Mouse (Mus musculus) liver, embryonic 11.5 days (tissue): ENCODE measurements around the gene Obp2b. TPM values are rescaled to one million over a fixed set of nuclear protein-coding genes. Genes with fewer than 3 reads are reported as not detected.
"Not testable (repeated sequence)": the region's sequence is repeated elsewhere in the genome, so short reads cannot be mapped to it uniquely, and the experiment has no call there.

ENCODE experiments used
- ATAC-seq: fragments of 200-750 bp; cut with Nextera tagmentation; replicated peaks from 2 replicates; pipeline ENCODE4 v1.8.0; 2017; ENCODE audit warnings: moderate number of reproducible peaks, mild to moderate bottlenecking, moderate TSS enrichment, moderate library complexity; ENCODE audit not compliant: low FRiP score
- DNase-seq: peaks from one replicate; pipeline ENCODE4 v3.0.0-alpha.2; 2017; ENCODE audit warnings: low spot score
- H3K27ac ChIP-seq: fragments of 300-500 bp; sonication (generic); 2 replicates; pipeline ENCODE4 v1.5.1; 2014; ENCODE audit warnings: mild to moderate bottlenecking, low read depth, low read length, control low read depth
- H3K27me3 ChIP-seq: fragments of 300-500 bp; sonication (generic); replicated peaks from 2 replicates; pipeline ENCODE4 v1.6.1; 2014; ENCODE audit warnings: low read length, mixed read lengths; ENCODE audit not compliant: control insufficient read depth, insufficient read depth
- H3K36me3 ChIP-seq: fragments of 300-500 bp; sonication (generic); 2 replicates; pipeline ENCODE4 v1.6.1; 2014; ENCODE audit warnings: mild to moderate bottlenecking, low read length, moderate library complexity, mixed read lengths; ENCODE audit not compliant: control insufficient read depth, insufficient read depth
- H3K4me1 ChIP-seq: fragments of 300-500 bp; sonication (generic); replicated peaks from 2 replicates; pipeline ENCODE4 v1.6.1; 2014; ENCODE audit warnings: low read length, mixed read lengths; ENCODE audit not compliant: control insufficient read depth, insufficient read depth
- H3K4me2 ChIP-seq: fragments of 300-500 bp; sonication (generic); 2 replicates; pipeline ENCODE4 v1.6.1; 2014; ENCODE audit warnings: mild to moderate bottlenecking, control low read depth, moderate library complexity
- H3K4me3 ChIP-seq: fragments of 300-500 bp; sonication (generic); 2 replicates; pipeline ENCODE4 v1.5.1; 2014; ENCODE audit warnings: low read depth, low read length, control low read depth
- H3K9ac ChIP-seq: fragments of 300-500 bp; sonication (generic); 2 replicates; pipeline ENCODE4 v1.6.1; 2014; ENCODE audit warnings: low read depth, low read length, control low read depth
- H3K9me3 ChIP-seq: fragments of 300-500 bp; sonication (generic); 2 replicates; pipeline ENCODE4 v1.6.1; 2016; ENCODE audit warnings: low read length, inconsistent platforms, mixed read lengths; ENCODE audit not compliant: control insufficient read depth
- WGBS: fragments of 180-500 bp; shearing (Covaris S2); extraction: QIAGEN DNeasy Blood & Tissue Kit; methylation state at CpG from one replicate; pipeline ENCODE4 v1.1.7; 2014; 5-methylcytosine and 5-hydroxymethylcytosine counted together
- polyA plus RNA-seq: library from polyadenylated mRNA; unstranded; fragments of >200 nt; fragmentation: Nextera tagmentation; extraction: Ambion mirVana; gene quantifications from 2 replicates; pipeline ENCODE4 v1.2.1, GENCODE M21; 2014

The Obp2b gene
- not detected in 2 replicates for polyA plus RNA-seq

DNA sequence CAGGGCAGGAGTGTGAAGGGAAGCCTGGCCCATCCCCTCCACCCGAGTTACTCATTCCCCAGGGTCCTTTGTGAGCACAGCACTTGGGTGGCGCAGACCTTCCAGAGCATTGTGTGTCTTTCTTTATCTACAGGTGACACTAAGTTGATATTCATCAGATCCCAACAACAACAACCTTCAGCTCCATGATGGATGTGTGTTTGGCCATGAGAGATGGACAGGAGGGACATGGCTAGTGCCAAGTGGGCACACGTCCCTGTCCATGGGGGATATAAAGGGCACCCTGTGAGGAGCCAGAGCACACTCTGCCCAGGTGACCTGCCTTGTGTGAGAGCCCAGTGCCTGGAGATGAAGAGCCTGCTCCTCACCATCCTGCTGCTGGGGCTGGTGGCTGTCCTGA, at the start of gene Obp2b:
Obp2b (plus strand) TSS at position 301 of the 400 bp plus-strand sequence.
- not testable (repeated sequence) for H3K4me3 ChIP-seq, H3K27ac ChIP-seq, H3K9ac ChIP-seq, H3K4me2 ChIP-seq, ATAC-seq, H3K36me3 ChIP-seq, H3K9me3 ChIP-seq, DNase-seq, H3K4me1 ChIP-seq, H3K27me3 ChIP-seq
- WGBS: 69% methylated on average over 3 of the region's 3 CpGs

- no peak overlapping the region for H3K4me3 ChIP-seq
- H3K36me3 ChIP-seq: no peaks in the 10 kb centered on the region
- no peak overlapping the region for H3K27ac ChIP-seq
- H3K4me1 ChIP-seq: no peaks in the 10 kb centered on the region
- no peaks in the 10 kb centered on the region for H3K27me3 ChIP-seq
- ATAC-seq (no peak), DNase-seq (no peak)
- H3K9ac ChIP-seq: no peak overlapping the region
- H3K9me3 ChIP-seq: no peaks in the 10 kb centered on the region
- H3K4me2 ChIP-seq: no peak overlapping the region
These were observed 42.2 kb upstream of the Obp2b start for GRCm38 (mm10) chr2:25694605-25695004.

GRCm38 (mm10) chr2:25696951-25697350, 39.9 kb upstream of the Obp2b start:
- 60% methylated on average over 4 of the region's 4 CpGs for WGBS
- Histone ChIP-seq H3K27ac (no peak overlapping the region), H3K4me3 (no peak overlapping the region), H3K4me1 (no peaks in the 10 kb centered on the region), H3K4me2 (no peak overlapping the region), H3K9me3 (no peaks in the 10 kb centered on the region), H3K36me3 (no peaks in the 10 kb centered on the region), H3K27me3 (no peaks in the 10 kb centered on the region), H3K9ac (no peak overlapping the region)
- DNase-seq: no peak
- no peak for ATAC-seq

DNA sequence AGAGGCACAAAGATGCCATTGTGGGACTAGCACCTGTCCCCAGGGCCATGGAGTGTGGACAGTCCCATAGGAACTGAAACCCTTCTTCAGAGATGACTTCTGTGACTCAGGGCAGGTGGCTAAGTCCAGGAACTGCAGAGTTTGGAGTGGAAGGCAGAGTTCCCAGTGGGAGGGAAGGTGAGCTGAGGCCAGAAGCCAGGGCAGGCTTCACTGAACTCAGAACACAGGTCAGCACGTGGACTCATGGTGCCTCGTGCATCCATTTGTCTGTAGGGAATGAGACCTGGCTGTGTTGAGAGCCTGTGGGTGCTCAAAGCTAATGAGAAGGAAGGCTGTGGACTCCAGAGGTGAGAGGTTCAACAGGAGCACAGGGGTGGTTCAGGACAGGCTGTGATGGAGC, 38.1 kb upstream of the Obp2b start:
- no peak overlapping the region for H3K27ac ChIP-seq
- no peak for ATAC-seq
- no peak overlapping the region for H3K4me2 ChIP-seq
- no peaks in the 10 kb centered on the region for H3K4me1 ChIP-seq
- no peaks in the 10 kb centered on the region for H3K36me3 ChIP-seq
- no peak overlapping the region for H3K4me3 ChIP-seq
- H3K9ac ChIP-seq: no peak overlapping the region
- 75% methylated on average over 2 of the region's 2 CpGs for WGBS
- no peaks in the 10 kb centered on the region for H3K9me3 ChIP-seq
- DNase-seq: no peak
- no peaks in the 10 kb centered on the region for H3K27me3 ChIP-seq

GRCm38 (mm10) chr2:25699743-25700142, 37.1 kb upstream of the Obp2b start, which contains the start of gene Obp2a:
Gene Obp2a, plus strand, starts transcription at chr2:25700043.
- H3K4me2 ChIP-seq, H3K36me3 ChIP-seq, ATAC-seq, H3K4me3 ChIP-seq, H3K9ac ChIP-seq, H3K27ac ChIP-seq, DNase-seq, H3K9me3 ChIP-seq, H3K4me1 ChIP-seq, H3K27me3 ChIP-seq: not testable (repeated sequence)
- WGBS: 76% methylated on average over 3 of the region's 3 CpGs

- Histone ChIP-seq H3K4me2 (no peak overlapping the region), H3K9ac (no peak overlapping the region), H3K27ac (no peak overlapping the region), H3K4me3 (no peak overlapping the region), H3K4me1 (no peaks in the 10 kb centered on the region), H3K27me3 (no peaks in the 10 kb centered on the region), H3K36me3 (no peaks in the 10 kb centered on the region), H3K9me3 (no peaks in the 10 kb centered on the region)
- DNase-seq: no peak
- WGBS: 61% methylated on average over 5 of the region's 5 CpGs
- ATAC-seq: no peak
These were observed 35.8 kb upstream of the Obp2b start for GRCm38 (mm10) chr2:25701001-25701400.

DNA sequence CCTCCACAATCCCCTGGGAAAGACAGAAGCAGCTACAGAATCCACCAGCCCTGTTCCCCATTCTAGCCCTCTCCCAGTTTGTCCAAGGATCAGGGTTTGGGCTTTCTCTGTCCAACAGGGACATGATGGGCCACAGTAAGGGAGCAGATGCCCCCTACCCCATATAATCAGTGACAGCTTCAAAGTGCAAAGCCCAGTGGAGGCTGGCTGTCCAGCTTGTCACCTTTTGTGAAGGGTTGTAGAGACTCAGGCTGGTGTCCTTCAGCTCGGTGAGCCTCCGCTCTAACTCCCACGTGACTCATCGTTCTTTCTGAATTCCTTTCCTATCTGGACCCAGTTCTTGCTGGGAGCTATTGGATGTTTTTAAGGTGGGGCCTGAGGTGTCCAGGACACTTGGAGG, 33.1 kb upstream of the Obp2b start:
- no peak overlapping the region for H3K4me3 ChIP-seq
- H3K4me1 ChIP-seq: no peaks in the 10 kb centered on the region
- H3K9ac ChIP-seq: no peak overlapping the region
- ATAC-seq (no peak), DNase-seq (no peak)
- no peak overlapping the region for H3K4me2 ChIP-seq
- H3K9me3 ChIP-seq: no peaks in the 10 kb centered on the region
- no peaks in the 10 kb centered on the region for H3K36me3 ChIP-seq
- H3K27ac ChIP-seq: no peak overlapping the region
- no peaks in the 10 kb centered on the region; the same call in 1 of the 2 replicates for H3K27me3 ChIP-seq
- 79% methylated on average over 4 of the region's 4 CpGs for WGBS

DNA sequence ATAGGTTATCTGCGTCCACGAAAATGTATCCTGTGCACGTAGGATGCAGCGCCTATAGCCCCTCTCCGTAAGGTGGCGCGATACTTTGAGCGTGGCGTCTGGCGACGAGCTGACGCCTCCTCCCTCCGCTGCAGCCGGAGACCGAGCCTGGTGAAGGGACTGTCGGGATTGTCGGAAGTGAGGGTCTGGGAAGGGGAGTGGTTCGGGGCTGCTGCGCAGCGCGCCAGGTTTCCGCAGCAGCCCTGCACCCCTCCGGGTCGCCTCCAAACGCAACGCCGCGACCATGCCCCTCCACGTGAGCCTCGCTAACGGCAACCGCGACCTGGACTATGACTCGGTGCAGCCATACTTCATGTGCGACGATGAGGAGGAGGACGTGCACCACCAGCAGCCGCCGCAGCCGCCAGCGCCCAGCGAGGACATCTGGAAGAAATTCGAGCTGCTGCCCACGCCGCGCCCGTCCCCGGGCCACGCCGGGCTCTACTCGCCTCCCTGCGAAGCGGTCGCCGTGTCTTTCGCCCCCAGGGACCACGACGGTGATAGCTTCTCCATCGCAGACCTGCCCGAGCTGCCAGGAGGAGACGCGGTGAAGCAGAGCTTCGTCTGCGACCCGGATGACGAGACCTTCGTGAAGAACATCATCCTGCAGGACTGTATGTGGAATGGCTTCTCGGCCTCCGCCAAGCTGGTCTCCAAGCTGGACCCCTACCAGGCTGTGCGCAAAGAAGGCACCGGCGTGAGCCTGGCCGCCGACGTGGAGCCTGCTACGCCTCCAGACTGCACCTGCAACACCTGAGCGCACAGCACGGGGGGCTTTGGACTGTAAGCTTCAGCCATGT, 29.9 kb upstream of the Obp2b start, which contains the start of gene Bmyc:
Bmyc (plus strand) TSS at position 97 of the 839 bp plus-strand sequence.
- no peak within 1 kb of the TSS; the same call in 1 of the 2 replicates for H3K27ac ChIP-seq
- peak; percentile 81 for ATAC-seq

GRCm38 (mm10) chr2:25708121-25708520, 28.7 kb upstream of the Obp2b start:
- no peak overlapping the region for H3K4me2 ChIP-seq
- H3K9me3 ChIP-seq: no peaks in the 10 kb centered on the region
- DNase-seq (no peak), ATAC-seq (no peak)
- no peaks in the 10 kb centered on the region for H3K36me3 ChIP-seq
- no peak overlapping the region for H3K4me3 ChIP-seq
- H3K27me3 ChIP-seq: no peaks in the 10 kb centered on the region; the same call in 1 of the 2 replicates
- H3K27ac ChIP-seq: no peak overlapping the region
- no peaks in the 10 kb centered on the region for H3K4me1 ChIP-seq
- H3K9ac ChIP-seq: no peak overlapping the region
- 63% methylated on average over 2 of the region's 2 CpGs for WGBS

More for the DNA sequence above, 29.9 kb upstream of the Obp2b start, which contains the start of gene Bmyc:
- no peaks in the 10 kb centered on the region for H3K4me1 ChIP-seq
- H3K36me3 ChIP-seq: no peaks in the 10 kb centered on the region
- H3K9ac ChIP-seq: peak within 1 kb of the TSS; percentile 60
- peak; percentile 76 for DNase-seq
- WGBS: under 1% methylated on average over 78 of the region's 78 CpGs
- no peaks in the 10 kb centered on the region; the same call in 1 of the 2 replicates for H3K27me3 ChIP-seq
- peak within 1 kb of the TSS; percentile 82 for H3K4me2 ChIP-seq
- H3K9me3 ChIP-seq: no peaks in the 10 kb centered on the region
- peak within 1 kb of the TSS; percentile 65 for H3K4me3 ChIP-seq
